Mouse (Mus musculus) MEL (cell line): Measurements from ENCODE around the gene Tmem63a.

Experiments used
- CTCF ChIP-seq, 3 experiments: IDR thresholded peaks in 2 of 3; conservative IDR thresholded peaks in 1 of 3; 2 replicates each; pipeline ENCODE4 v1.5.1; 2011 to 2012; ENCODE audit warnings: low read length in 3 of 3, low read depth in 2 of 3, mild to moderate bottlenecking in 2 of 3, improper control_type of control experiment in 1 of 3, inconsistent platforms in 1 of 3, mixed read lengths in 1 of 3, moderate library complexity in 1 of 3; ENCODE audit not compliant: control insufficient read depth in 1 of 3, insufficient read depth in 1 of 3, poor library complexity in 1 of 3, severe bottlenecking in 1 of 3
- KAT2A ChIP-seq: conservative IDR thresholded peaks from 2 replicates; pipeline ENCODE4 v1.6.1; 2012; ENCODE audit warnings: low read depth, low read length, improper control_type of control experiment, inconsistent platforms
- MYC ChIP-seq: IDR thresholded peaks from 2 replicates; pipeline ENCODE4 v1.6.1; 2011; ENCODE audit warnings: low read depth, mild to moderate bottlenecking, low read length, improper control_type of control experiment, moderate library complexity
- POLR2A ChIP-seq, 2 experiments: IDR thresholded peaks; 2 replicates each; pipeline ENCODE4 v1.6.1; 2011 to 2012; ENCODE audit warnings: low read length in 2 of 2, mild to moderate bottlenecking in 2 of 2, control low read depth in 1 of 2, improper control_type of control experiment in 1 of 2, low read depth in 1 of 2, moderate library complexity in 1 of 2; ENCODE audit not compliant: control insufficient read depth in 1 of 2, insufficient read depth in 1 of 2, poor library complexity in 1 of 2
- RAD21 ChIP-seq: IDR thresholded peaks from 2 replicates; pipeline ENCODE4 v1.6.1; 2011; ENCODE audit warnings: mild to moderate bottlenecking, low read depth, low read length, improper control_type of control experiment
- ZNF384 ChIP-seq: IDR thresholded peaks from 2 replicates; pipeline ENCODE4 v1.6.1; 2012; ENCODE audit warnings: low read depth, mild to moderate bottlenecking, inconsistent platforms, low read length, improper control_type of control experiment

GRCm38 (mm10) chr1:181008266-181008665 lies 66.1 kb downstream of the Tmem63a start:
- TF ChIP-seq ZNF384 = no peak
- TF ChIP-seq KAT2A = no peak
- no peak for TF ChIP-seq MYC
- no peak for TF ChIP-seq POLR2A (IDR thresholded peaks at IDR 0.05; ENCODE audit: control insufficient read depth in 1 of 2, insufficient read depth in 1 of 2, low read depth in 1 of 2, low read length in 2 of 2, poor library complexity in 1 of 2)
- TF ChIP-seq RAD21 = no peak
- TF ChIP-seq CTCF (IDR thresholded peaks at IDR 0.05 in 2 of 3, conservative IDR thresholded peaks at IDR 0.05 in 1 of 3; ENCODE audit: control insufficient read depth in 1 of 3, insufficient read depth in 1 of 3, low read depth in 2 of 3, low read length in 3 of 3, poor library complexity in 1 of 3, severe bottlenecking in 1 of 3) = no peak
